Mouse (Mus musculus): ENCODE results near the gene Prpf40b.

DNA sequence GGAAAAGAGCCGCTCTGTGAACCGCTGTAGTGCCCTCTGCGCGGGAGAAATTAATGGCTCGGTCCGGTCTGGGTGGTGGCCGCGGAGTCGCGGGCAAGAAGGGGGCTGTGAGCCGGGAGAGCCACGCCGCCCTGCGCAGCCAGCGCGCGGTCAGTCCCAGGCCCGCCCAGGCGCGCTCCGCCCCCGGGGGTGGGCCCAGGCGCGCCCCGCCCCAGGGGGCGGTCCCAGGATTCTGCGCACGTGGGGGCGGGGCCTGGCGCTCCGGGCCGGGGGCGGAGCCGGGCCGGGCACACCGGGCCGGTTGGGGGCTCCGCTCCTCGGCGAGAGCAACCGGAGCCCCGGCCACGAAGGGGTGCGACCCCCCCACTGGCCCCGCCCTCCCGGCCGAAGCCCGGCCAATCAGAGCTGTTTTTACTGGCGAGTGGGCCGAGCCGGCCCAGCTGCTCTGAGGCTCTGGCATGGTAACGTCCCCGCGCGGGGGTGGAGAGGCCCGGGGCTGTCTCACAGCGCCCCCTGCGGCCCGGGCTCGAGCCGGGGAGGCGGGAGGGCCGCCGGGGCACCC, at the start of gene Prpf40b:
- TF ChIP-seq CTCF (IDR thresholded peaks at IDR 0.05; ENCODE audit: extremely low read depth, insufficient read depth, low read length), result no peak
- TF ChIP-seq POLR2A (IDR thresholded peaks at IDR 0.05; ENCODE audit: extremely low read depth, insufficient read depth, low read length), result peak; percentile 38; the same call in 1 of the 2 replicates

All from cortical plate, adult 2 months (tissue).